Mouse (Mus musculus): Measurements from ENCODE around the gene March4. TPM values are rescaled to one million over a fixed set of nuclear protein-coding genes. Genes with fewer than 3 reads are reported as not detected.

March4 gene
- 10 to 100 TPM; 28.2 to 29.7 TPM for total RNA-seq (2021)
- long read RNA-seq, experiment 1, full-length matches to known transcripts: 14 of 22 reads
- long read RNA-seq, experiment 1, partial matches to known transcripts: 0 of 22 reads
- long read RNA-seq, experiment 1, other reads (novel, unspliced or antisense): 8 of 22 reads
- long read RNA-seq, experiment 2, full-length matches to known transcripts: 15 of 20 reads
- long read RNA-seq, experiment 2, partial matches to known transcripts: 3 of 20 reads
- long read RNA-seq, experiment 2, other reads (novel, unspliced or antisense): 2 of 20 reads

GRCm38 (mm10) chr1:72536611-72537351, at the start of gene March4:
Gene March4 (minus strand): TSS chr1:72536930.
- DNase-seq (ENCODE audit: low spot score in 2 of 2): peak; percentile 70 to 76

- no peak for DNase-seq (ENCODE audit: low spot score in 2 of 2)
These were observed 49.5 kb upstream of the March4 start for GRCm38 (mm10) chr1:72585971-72586875.

- no peak for DNase-seq (ENCODE audit: low spot score in 2 of 2)
These were observed 47.2 kb upstream of the March4 start for GRCm38 (mm10) chr1:72583906-72584305.

DNA sequence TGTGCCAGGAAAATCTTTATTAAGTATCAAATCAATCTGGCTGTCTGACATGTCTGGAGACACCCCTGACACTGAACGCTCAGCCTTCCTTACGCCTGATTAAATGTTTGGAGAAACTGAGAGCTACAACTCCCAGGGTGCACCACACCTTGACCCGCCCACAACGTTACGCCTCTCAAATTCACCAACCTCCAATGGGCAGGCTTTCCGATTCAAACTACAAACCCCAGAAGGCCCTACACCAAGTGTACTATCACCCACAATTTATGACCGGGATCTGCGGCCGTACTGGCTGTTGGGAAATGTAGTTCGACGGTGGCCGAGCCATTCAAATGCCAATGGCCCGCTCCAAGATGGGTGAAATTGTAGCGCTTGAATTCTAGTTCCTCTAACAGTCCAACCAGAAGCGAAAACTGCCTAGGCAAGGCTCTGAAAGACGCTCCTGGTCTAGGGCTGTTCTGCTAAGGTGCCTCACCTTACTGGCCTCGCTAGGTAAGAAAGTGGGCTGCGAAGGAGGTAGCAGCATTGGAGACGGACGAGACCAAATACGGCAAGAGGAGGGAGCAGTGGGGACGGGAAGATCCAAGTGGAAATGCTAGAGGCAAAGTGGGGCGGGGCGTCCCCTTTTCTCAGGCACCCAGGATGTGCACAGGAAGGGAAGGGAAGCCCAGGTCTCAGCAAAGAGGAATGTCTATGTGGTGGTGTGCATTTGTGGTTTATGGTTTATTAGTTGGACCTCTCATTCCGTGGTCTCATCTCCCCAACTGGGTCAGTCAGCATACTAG, 46.4 kb upstream of the March4 start, which contains the start of gene Smarcal1:
TSS of gene Smarcal1 (plus strand) at position 305 of the 785 bp plus-strand sequence.
- peak; percentile 96 to 99 for DNase-seq (ENCODE audit: low spot score in 2 of 2)

DNA sequence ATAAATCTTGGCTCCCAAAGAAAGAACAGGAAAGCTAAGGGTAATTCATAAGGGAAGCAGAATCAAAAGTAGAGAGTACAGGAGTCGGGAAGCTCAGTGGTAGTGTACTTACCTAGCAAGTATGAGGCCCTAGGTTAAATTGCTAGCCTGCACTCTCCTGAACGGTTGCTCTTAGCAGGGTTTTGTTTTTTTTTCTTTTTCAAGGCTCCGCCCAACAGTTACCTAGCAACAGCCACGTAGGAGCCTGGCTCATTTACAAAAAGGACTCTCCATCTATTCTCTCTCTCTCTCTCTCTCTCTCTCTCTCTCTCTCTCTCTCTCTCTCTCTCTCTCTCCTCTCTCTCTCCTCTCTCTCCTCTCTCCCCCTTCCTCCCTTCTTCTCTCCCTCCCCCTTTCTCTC, 42.1 kb upstream of the March4 start:
- DNase-seq (ENCODE audit: low spot score in 2 of 2): no peak

- DNase-seq (ENCODE audit: low spot score in 2 of 2): no peak
These were observed 41.6 kb upstream of the March4 start for GRCm38 (mm10) chr1:72578351-72578750.

- no peak for DNase-seq (ENCODE audit: low spot score in 2 of 2)
These were observed 40.8 kb upstream of the March4 start for GRCm38 (mm10) chr1:72577481-72577922.

- DNase-seq (ENCODE audit: low spot score in 2 of 2): no peak
These were observed 38.4 kb upstream of the March4 start for GRCm38 (mm10) chr1:72575121-72575520.

DNA sequence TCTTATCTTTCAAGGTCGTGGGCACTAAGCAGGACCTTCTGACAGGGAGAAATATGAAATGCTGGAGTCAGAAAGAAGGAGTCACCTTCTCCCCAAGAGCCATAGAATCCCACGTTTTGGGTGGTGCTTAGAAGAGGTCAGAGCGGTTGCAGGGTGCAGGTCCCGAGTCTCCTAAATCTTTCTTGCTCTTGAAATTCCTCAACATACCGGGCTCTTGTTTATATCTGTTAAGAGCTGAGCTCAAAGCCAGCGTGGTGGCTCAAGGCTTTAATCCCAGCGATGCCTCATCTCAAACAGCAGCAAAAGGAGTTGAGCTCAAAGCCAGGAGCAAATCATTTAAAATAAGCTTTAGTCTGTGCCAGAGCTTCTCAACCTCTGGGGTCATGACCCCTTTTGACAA, 37.9 kb upstream of the March4 start:
- no peak for DNase-seq (ENCODE audit: low spot score in 2 of 2)

DNA sequence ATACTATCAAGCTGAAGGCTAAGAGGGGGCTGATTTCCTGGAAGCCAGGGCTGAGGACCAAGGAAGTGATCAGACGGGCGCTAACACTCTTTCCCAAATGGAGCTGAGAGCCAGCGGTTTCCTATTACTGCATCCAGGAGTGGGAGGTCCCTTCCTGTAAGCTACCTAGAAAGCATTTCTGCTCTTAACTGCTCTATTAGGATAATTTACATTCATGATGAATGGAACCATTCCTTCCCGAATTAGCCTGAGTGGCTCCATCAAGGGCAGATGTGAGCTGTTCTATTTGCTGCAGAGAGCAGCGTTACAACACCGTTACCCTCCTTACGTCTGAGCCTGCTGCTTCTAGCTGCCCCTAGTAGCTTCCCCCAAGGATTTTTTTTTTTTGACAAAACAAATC, 37.3 kb upstream of the March4 start:
- DNase-seq (ENCODE audit: low spot score in 2 of 2): no peak

DNA sequence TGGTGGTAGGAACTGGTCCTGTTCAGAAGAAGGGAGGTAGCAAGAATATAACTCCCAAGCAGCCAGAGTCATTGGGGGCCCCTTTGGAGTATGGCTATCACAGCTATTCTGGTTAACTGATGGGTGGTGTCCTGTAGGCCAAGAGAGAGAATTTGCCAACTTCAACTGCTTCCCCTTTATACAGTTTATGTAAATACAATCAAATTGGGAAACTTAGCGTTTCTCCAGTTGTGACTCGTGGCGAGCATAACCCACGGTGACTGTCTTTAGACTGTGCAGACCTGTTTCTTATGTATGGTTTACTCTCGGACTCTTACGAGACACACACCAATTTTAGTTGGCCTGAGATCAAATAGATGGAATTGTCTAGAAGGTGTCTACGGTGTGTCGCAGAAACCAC, 32.0 kb upstream of the March4 start:
- DNase-seq (ENCODE audit: low spot score in 2 of 2): no peak

GRCm38 (mm10) chr1:72567056-72567455, 30.3 kb upstream of the March4 start:
- DNase-seq (ENCODE audit: low spot score in 2 of 2): no peak

DNA sequence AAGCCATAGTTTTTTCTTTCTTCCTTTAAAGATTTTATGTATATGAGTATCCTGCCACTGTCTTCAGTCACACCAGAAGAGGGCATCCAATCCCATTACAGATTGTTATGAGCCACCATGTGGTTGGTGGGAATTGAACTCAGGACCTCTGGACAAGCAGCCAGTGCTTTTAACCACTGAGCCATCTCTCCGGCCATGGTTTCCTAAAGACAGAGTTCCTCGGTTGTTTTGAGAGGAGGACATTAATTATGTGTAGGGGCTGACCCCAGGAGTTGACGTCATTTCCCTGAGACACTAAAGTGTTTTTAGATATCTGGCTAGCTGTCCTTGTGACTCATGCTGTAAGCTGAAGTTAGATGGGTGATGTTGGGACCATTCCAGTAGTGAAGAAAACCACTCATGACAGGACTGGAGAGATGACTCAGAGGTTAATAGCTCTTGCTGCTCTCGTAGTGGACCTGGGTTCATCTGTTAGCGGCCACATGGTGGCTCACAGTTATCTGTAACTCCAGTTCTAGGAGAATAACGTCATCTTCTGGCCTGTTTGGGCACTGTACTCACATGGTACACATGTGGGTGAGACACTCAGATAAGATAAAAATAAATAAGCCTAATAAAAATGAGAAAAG, 27.7 kb upstream of the March4 start:
- no peak for DNase-seq (ENCODE audit: low spot score in 2 of 2)

DNA sequence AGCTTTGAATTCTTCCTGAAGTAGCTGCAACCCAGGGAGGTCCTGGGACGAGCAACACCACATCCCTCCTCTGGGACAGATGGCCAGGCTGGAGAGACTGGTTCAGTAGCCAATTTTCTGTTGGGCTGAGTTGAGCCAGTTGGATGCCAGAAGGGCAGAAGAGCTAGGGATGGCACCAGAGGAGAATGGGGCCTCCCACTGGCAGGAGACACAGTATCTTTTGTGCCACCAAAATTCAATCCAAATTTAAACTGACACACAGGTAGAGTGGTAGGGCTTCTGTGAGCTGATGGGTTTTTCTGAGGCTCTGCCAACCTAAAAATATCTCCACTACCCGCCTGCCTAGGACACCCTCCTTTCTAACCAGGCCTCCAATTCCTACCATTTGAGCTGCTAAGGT, 21.9 kb upstream of the March4 start:
- no peak for DNase-seq (ENCODE audit: low spot score in 2 of 2)

- no peak for DNase-seq (ENCODE audit: low spot score in 2 of 2)
These were observed 19.7 kb upstream of the March4 start for GRCm38 (mm10) chr1:72556471-72556870.

DNA sequence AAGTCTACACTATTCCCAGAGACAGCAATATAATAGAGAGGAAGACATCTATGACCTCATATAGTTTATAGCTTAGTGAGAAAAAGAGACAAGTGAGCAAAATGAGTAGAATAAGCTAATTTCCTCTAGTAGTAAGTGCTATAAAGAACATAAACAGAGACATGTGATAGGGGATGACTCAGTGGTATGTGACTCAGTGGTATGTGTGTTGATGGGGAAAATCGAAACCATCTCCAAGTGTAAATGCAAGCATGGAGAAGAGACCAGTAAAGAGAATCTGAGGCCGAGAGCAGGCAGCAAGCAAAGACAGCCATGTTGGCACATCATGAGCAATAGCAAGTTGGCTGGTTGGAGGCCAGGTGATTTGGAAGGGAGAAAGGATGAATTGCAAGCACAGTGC, 13.6 kb upstream of the March4 start:
- DNase-seq (ENCODE audit: low spot score in 2 of 2): no peak

DNA sequence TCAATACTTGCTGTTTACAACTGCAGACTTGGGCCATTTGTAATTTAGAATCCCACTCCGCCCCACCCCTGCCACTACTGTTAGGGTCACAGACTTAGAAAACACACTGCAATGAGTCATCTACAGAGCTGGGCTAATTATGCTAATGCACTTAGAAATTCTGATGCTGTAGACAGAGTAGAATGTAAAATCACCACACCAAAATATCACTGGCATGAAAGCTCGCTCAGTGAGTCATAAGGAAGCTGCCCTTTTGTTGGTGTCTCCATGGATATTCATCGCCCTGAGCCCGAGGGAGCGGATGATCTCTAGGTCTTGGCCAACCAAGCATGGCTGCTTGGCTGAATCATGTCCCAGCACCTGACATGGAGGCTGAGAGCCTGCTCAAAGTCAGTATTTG, 1.5 kb upstream of the March4 start:
- no peak for DNase-seq (ENCODE audit: low spot score in 2 of 2)

DNA sequence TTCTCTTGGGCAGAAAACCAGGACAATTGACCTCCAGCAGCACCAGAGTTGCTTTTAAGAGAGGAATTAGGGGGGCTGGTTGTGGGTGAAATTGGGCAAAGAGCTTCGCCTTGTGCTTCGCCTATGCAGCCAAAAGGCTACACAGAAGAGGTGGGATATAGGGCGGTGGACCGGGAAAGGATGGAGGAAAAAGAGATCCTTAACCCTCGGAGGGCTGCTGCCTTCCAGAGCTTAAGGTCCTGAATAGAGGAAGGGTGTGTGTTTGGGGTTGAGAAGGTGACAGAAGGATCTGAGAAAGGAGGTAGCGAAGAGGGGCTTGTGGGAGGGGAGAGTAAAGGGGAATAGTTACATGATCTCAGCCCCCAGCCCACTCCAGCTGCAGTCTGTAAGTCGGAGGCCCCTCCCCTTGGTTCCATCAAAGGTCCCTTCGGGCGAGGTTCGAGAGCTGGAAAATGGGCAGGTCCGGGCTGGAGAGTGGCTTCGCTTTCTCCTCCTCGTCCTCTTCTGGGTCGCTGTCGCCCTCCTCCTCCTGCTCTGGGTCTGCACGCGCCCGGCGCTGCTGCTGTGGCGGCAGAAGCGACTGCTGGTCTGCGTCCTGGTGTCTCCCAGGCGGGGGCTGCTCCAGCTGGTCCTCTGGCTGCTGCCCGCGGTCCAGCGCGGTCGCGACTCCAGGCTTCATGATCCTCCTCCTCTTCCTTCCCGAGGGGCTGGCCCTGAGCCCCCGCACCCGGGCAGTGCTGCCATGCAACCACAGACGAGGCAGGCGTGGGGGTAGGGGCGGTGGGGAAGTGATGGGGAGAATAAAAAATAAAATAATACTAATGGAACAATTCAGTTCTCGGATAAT, 782 bp downstream of the March4 start:
- DNase-seq (ENCODE audit: low spot score in 2 of 2): peak; percentile 28 to 39

GRCm38 (mm10) chr1:72533439-72533838, 3.3 kb downstream of the March4 start:
- no peak for DNase-seq (ENCODE audit: low spot score in 2 of 2)

All from layer of hippocampus, postnatal 14 days (tissue).